Mouse (Mus musculus) ES-E14 (cell line): ENCODE results near the gene Armt1. TPM values are rescaled to one million over a fixed set of nuclear protein-coding genes. Genes with fewer than 3 reads are reported as not detected.

Experiments
- DNase-seq: peaks from one replicate; pipeline ENCODE4 v3.0.0-alpha.2; 2013; ENCODE audit warnings: low read depth, low spot score
- H3K27ac ChIP-seq: 2 replicates; pipeline ENCODE4 v1.5.1; 2012; ENCODE audit warnings: low read depth, mild to moderate bottlenecking, low read length, moderate library complexity, mixed read lengths; ENCODE audit not compliant: poor library complexity, insufficient read depth, severe bottlenecking
- H3K36me3 ChIP-seq: 2 replicates; pipeline ENCODE4 v1.6.1; 2012; ENCODE audit warnings: mild to moderate bottlenecking, low read length, moderate library complexity, mixed read lengths; ENCODE audit not compliant: control insufficient read depth, poor library complexity, insufficient read depth, severe bottlenecking
- H3K4me1 ChIP-seq, 2 experiments: fragments of 150-350 bp in 1 of 2; sonication (generic) in 1 of 2; 2 replicates each; pipeline ENCODE4 v1.6.1; 2012; ENCODE audit warnings: low read length in 2 of 2, mild to moderate bottlenecking in 1 of 2, mixed read lengths in 1 of 2; ENCODE audit not compliant: control insufficient read depth in 2 of 2, insufficient read depth in 2 of 2, poor library complexity in 1 of 2
- H3K4me3 ChIP-seq, 2 experiments: fragments of 150-350 bp in 1 of 2; sonication (generic) in 1 of 2; 2 replicates each; pipeline ENCODE4 v1.5.1; 2012; ENCODE audit warnings: low read length in 2 of 2, low read depth in 1 of 2, mild to moderate bottlenecking in 1 of 2, mixed read lengths in 1 of 2; ENCODE audit not compliant: insufficient read depth in 1 of 2, poor library complexity in 1 of 2, severe bottlenecking in 1 of 2
- H3K9ac ChIP-seq: 2 replicates; pipeline ENCODE4 v1.6.1; 2012; ENCODE audit warnings: low read depth, mild to moderate bottlenecking, low read length, mixed read lengths; ENCODE audit not compliant: poor library complexity, insufficient read depth, severe bottlenecking
- H3K9me3 ChIP-seq: fragments of 150-350 bp; sonication (generic); 2 replicates; pipeline ENCODE4 v1.6.1; 2012; ENCODE audit warnings: low read depth, mild to moderate bottlenecking, low read length; ENCODE audit not compliant: control insufficient read depth, insufficient read depth
- CHD2 ChIP-seq: IDR thresholded peaks from 2 replicates; pipeline ENCODE4 v1.6.1; 2014; ENCODE audit warnings: mild to moderate bottlenecking, low read depth, low read length, inconsistent platforms
- HCFC1 ChIP-seq: IDR thresholded peaks from 2 replicates; pipeline ENCODE4 v1.6.1; 2012; ENCODE audit warnings: low read length, inconsistent platforms, borderline replicate concordance; ENCODE audit not compliant: insufficient read depth
- MAFK ChIP-seq: IDR thresholded peaks from 2 replicates; pipeline ENCODE4 v1.6.1; 2014; ENCODE audit warnings: mild to moderate bottlenecking, low read depth, low read length, inconsistent platforms; ENCODE audit not compliant: insufficient read depth
- ZC3H11A ChIP-seq: IDR thresholded peaks from 2 replicates; pipeline ENCODE4 v1.6.1; 2012; ENCODE audit warnings: low read depth, mild to moderate bottlenecking, inconsistent platforms, low read length, borderline replicate concordance
- ZNF384 ChIP-seq: IDR thresholded peaks from 2 replicates; pipeline ENCODE4 v1.6.1; 2012; ENCODE audit warnings: low read depth, low read length, inconsistent platforms
- in situ Hi-C, 2 experiments: fragments of 600-800 bp; cut with MboI; formaldehyde crosslinking; loops; one replicate each; pipeline ENCODE4 v1.15.1; 2025; ENCODE audit warnings: low sequenced_read_pairs in 2 of 2, inconsistent platforms in 1 of 2; ENCODE audit not compliant: unreplicated experiment in 2 of 2
- total RNA-seq: library from RNA; depleted of rRNA; stranded (reverse); fragments of 300-350 nt; gene quantifications from 2 replicates; pipeline ENCODE4 v1.2.3, GENCODE M21; 2012

Armt1 gene
- total RNA-seq, 1 experiment: 19.0 TPM

- Histone ChIP-seq H3K4me3 (peak overlapping the region; percentile 78 to 100), H3K36me3 (peaks cover 16% of the 10 kb centered on the region; the same call in 1 of the 2 replicates), H3K4me1 (peaks cover 2 to 17% of the 10 kb centered on the region in 2 experiments), H3K9me3 (no peaks in the 10 kb centered on the region), H3K9ac (peak overlapping the region; percentile 100), H3K27ac (peak overlapping the region; percentile 100; the same call in 1 of the 2 replicates)
- DNase-seq: no peak
- in situ Hi-C loops: no loop called here
- TF ChIP-seq HCFC1: no peak
- no peak for TF ChIP-seq ZNF384
These were observed 43.9 kb upstream of the Armt1 start for GRCm38 (mm10) chr10:4388384-4388745.

GRCm38 (mm10) chr10:4389036-4389435 lies 43.2 kb upstream of the Armt1 start:
- H3K9ac ChIP-seq: peak overlapping the region; percentile 33; the same call in 1 of the 2 replicates

GRCm38 (mm10) chr10:4389461-4390112 lies 42.7 kb upstream of the Armt1 start:
- peak overlapping the region; percentile 78 to 100 for H3K4me3 ChIP-seq
- H3K36me3 ChIP-seq: peaks cover 16% of the 10 kb centered on the region; the same call in 1 of the 2 replicates
- H3K4me1 ChIP-seq: peaks cover 4 to 16% of the 10 kb centered on the region in 2 experiments
- H3K9me3 ChIP-seq: no peaks in the 10 kb centered on the region
- in situ Hi-C loops: no loop called here
- H3K27ac ChIP-seq: no peak overlapping the region
- no peak for DNase-seq
- H3K9ac ChIP-seq: 0 out of 2 replicates have a peak overlapping the region, but pooled peaks have one; percentile 13
- TF ChIP-seq ZNF384: no peak
- no peak for TF ChIP-seq CHD2
- TF ChIP-seq ZC3H11A: no peak
- TF ChIP-seq HCFC1: no peak
- no peak for TF ChIP-seq MAFK

More at GRCm38 (mm10) chr10:4389036-4389435, 43.2 kb upstream of the Armt1 start:
- no peak for DNase-seq
- Histone ChIP-seq H3K36me3 (peaks cover 16% of the 10 kb centered on the region; the same call in 1 of the 2 replicates), H3K4me1 (peaks cover 2 to 15% of the 10 kb centered on the region in 2 experiments), H3K27ac (no peak overlapping the region), H3K4me3 (peak overlapping the region; percentile 78 to 100), H3K9me3 (no peaks in the 10 kb centered on the region)
- in situ Hi-C loops: no loop called here
- TF ChIP-seq ZNF384: no peak
- no peak for TF ChIP-seq HCFC1
- TF ChIP-seq ZC3H11A: no peak
- no peak for TF ChIP-seq CHD2
- no peak for TF ChIP-seq MAFK

GRCm38 (mm10) chr10:4390550-4390949 lies 41.7 kb upstream of the Armt1 start:
- peaks cover 16% of the 10 kb centered on the region; the same call in 1 of the 2 replicates for H3K36me3 ChIP-seq
- no peak overlapping the region for H3K27ac ChIP-seq
- peaks cover 8 to 20% of the 10 kb centered on the region in 2 experiments for H3K4me1 ChIP-seq
- TF ChIP-seq ZNF384: no peak
- TF ChIP-seq HCFC1: no peak
- no peak for TF ChIP-seq CHD2
- TF ChIP-seq ZC3H11A: no peak
- no peak for TF ChIP-seq MAFK
- H3K9me3 ChIP-seq: no peaks in the 10 kb centered on the region
- H3K4me3 ChIP-seq: no peak overlapping the region
- in situ Hi-C loops: no loop called here
- no peak overlapping the region for H3K9ac ChIP-seq
- DNase-seq: no peak

GRCm38 (mm10) chr10:4391076-4391475 lies 41.2 kb upstream of the Armt1 start:
- Histone ChIP-seq H3K9me3 (no peaks in the 10 kb centered on the region), H3K36me3 (peaks cover 16% of the 10 kb centered on the region; the same call in 1 of the 2 replicates), H3K9ac (0 out of 2 replicates have a peak overlapping the region, but pooled peaks have one; percentile 11), H3K27ac (no peak overlapping the region), H3K4me1 (peaks cover 5 to 22% of the 10 kb centered on the region in 2 experiments; a peak in 3 of 4 replicates), H3K4me3 (no peak overlapping the region)
- TF ChIP-seq ZC3H11A (no peak), MAFK (no peak), HCFC1 (no peak), ZNF384 (no peak), CHD2 (no peak)
- in situ Hi-C loops: no loop called here
- DNase-seq: no peak
